Mouse (Mus musculus): ENCODE results near the gene Brinp3. TPM values are rescaled to one million over a fixed set of nuclear protein-coding genes. Genes with fewer than 3 reads are reported as not detected.

Gene Brinp3
- not detected for total RNA-seq (2023)

DNA sequence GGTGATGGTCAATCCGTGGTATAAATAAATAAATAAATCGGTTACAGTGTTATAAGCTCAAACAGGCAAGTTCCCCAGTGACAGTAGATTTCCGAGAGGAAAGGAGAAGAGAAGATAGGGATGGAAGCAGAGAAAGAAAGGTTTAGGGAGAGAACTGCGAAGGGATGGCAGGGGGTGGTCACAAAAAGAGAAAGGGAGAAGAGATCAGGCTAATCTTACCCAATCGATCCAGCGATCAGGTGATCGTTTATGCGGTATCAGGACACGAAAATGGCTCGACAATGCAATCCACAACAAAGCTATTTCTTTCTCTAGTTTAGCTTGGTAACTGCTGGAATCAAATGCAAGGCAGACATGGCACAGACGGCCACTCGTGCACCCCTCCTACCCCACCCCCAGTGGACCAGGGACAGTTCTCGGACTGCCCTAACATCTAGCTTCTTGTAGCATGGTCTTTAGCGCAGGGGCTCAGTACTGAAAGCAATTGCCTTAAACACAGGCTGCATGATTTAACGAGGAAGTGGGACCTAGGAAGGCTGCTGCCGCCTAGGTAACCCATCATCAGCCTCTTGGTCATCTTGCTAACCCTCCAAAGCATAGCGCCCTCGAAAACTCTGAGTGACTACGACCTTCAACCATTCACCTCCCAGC is at the start of gene Brinp3:
Gene Brinp3 (plus strand): TSS at position 80 of the 651 bp plus-strand sequence.

